Mouse (Mus musculus): ENCODE measurements around the gene Atg7.

DNA sequence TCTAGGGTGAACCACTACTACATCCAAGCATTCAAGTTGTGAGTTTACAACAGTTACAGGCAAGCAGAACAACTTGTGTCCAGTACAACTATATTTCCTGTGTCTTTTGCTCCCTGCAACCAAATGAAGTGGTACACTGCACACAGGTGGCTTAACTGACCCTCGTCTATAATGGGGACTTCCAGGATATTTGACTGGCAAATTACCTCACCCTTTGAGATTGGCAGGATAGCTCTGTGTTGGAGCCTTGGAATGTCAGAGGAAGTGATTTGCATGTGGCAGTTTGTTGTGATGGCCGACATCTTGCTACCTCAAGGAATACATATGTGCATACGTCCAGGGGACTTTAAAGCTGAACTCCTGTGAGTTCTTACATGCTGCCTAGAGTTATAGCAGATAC, 164.6 kb downstream of the Atg7 start:
- TF ChIP-seq CTCF (IDR thresholded peaks at IDR 0.05; ENCODE audit: low read depth, low read length): no peak
- no peak for TF ChIP-seq POLR2A (IDR thresholded peaks at IDR 0.05; ENCODE audit: extremely low read depth, insufficient read depth, low read length)
